Mouse (Mus musculus) CH12.LX (cell line): ENCODE data around the gene Terb2. TPM values are rescaled to one million over a fixed set of nuclear protein-coding genes. Genes with fewer than 3 reads are reported as not detected.

Experiments
- DNase-seq: peaks from one replicate; pipeline ENCODE4 v3.0.0-alpha.2; 2013; ENCODE audit errors: extremely low read depth
- H3K27ac ChIP-seq: 2 replicates; pipeline ENCODE4 v1.5.1; 2012; ENCODE audit warnings: low read depth, mild to moderate bottlenecking, control low read depth, moderate library complexity; ENCODE audit not compliant: insufficient read depth
- H3K27me3 ChIP-seq: replicated peaks from 2 replicates; pipeline ENCODE3; 2012; ENCODE audit warnings: inconsistent platforms
- H3K36me3 ChIP-seq, 2 experiments: replicated peaks in 1 of 2; 2 replicates each; pipeline versions ENCODE3 to v1.6.1; 2012; ENCODE audit warnings: inconsistent platforms in 1 of 2, low read length in 1 of 2, mild to moderate bottlenecking in 1 of 2, mixed read lengths in 1 of 2, moderate library complexity in 1 of 2; ENCODE audit not compliant: control insufficient read depth in 1 of 2, insufficient read depth in 1 of 2
- H3K4me1 ChIP-seq, 2 experiments: 2 replicates each; pipeline ENCODE4 v1.6.1; 2012; ENCODE audit warnings: inconsistent platforms in 1 of 2, moderate library complexity in 1 of 2; ENCODE audit not compliant: insufficient read depth in 2 of 2, control insufficient read depth in 1 of 2
- H3K4me2 ChIP-seq: 2 replicates; pipeline ENCODE4 v1.6.1; 2012; ENCODE audit warnings: low read depth, mild to moderate bottlenecking, control low read depth; ENCODE audit not compliant: poor library complexity, insufficient read depth, severe bottlenecking
- H3K4me3 ChIP-seq, 3 experiments: fragments of 150-350 bp in 1 of 3; sonication (generic) in 1 of 3; replicated peaks in 1 of 3; 2 replicates each; pipeline versions ENCODE3 to v1.5.1; 2011 to 2012; ENCODE audit warnings: low read depth in 2 of 3, low read length in 2 of 3, mild to moderate bottlenecking in 2 of 3, moderate library complexity in 2 of 3, control low read depth in 1 of 3, improper control_type of control experiment in 1 of 3, inconsistent platforms in 1 of 3, mixed read lengths in 1 of 3; ENCODE audit not compliant: poor library complexity in 1 of 3
- H3K79me2 ChIP-seq: replicated peaks from 2 replicates; pipeline ENCODE4 v1.6.1; 2012; ENCODE audit warnings: mild to moderate bottlenecking, moderate library complexity; ENCODE audit not compliant: control insufficient read depth, poor library complexity, insufficient read depth, severe bottlenecking; ENCODE audit errors: extremely low read depth
- H3K9ac ChIP-seq: 2 replicates; pipeline ENCODE4 v1.6.1; 2012; ENCODE audit warnings: low read depth, mild to moderate bottlenecking, control low read depth, moderate library complexity; ENCODE audit not compliant: insufficient read depth
- H3K9me3 ChIP-seq: replicated peaks from 2 replicates; pipeline ENCODE3; 2012; ENCODE audit warnings: low read length, inconsistent platforms, mixed read lengths
- BHLHE40 ChIP-seq: IDR thresholded peaks from 2 replicates; pipeline ENCODE4 v1.6.1; 2011; ENCODE audit warnings: mild to moderate bottlenecking, low read depth, low read length, improper control_type of control experiment
- CTCF ChIP-seq, 2 experiments: IDR thresholded peaks in 1 of 2; conservative IDR thresholded peaks in 1 of 2; 2 replicates each; pipeline ENCODE4 v1.5.1; 2011 to 2012; ENCODE audit warnings: low read depth in 2 of 2, low read length in 2 of 2, improper control_type of control experiment in 1 of 2, inconsistent platforms in 1 of 2, mild to moderate bottlenecking in 1 of 2, moderate library complexity in 1 of 2
- E2F4 ChIP-seq: IDR thresholded peaks from 2 replicates; pipeline ENCODE4 v1.6.1; 2011; ENCODE audit warnings: low read depth, low read length, improper control_type of control experiment; ENCODE audit not compliant: insufficient replicate concordance
- EP300 ChIP-seq: IDR thresholded peaks from 2 replicates; pipeline ENCODE4 v1.6.1; 2011; ENCODE audit warnings: low read length, improper control_type of control experiment
- GABPA ChIP-seq: IDR thresholded peaks from 2 replicates; pipeline ENCODE4 v1.6.1; 2012; ENCODE audit warnings: low read depth, low read length, improper control_type of control experiment, inconsistent platforms; ENCODE audit not compliant: insufficient replicate concordance
- HCFC1 ChIP-seq: IDR thresholded peaks from 2 replicates; pipeline ENCODE4 v1.6.1; 2012; ENCODE audit warnings: low read depth, mild to moderate bottlenecking, inconsistent platforms, low read length, improper control_type of control experiment
- IRF4 ChIP-seq: IDR thresholded peaks from 2 replicates; pipeline ENCODE4 v1.6.1; 2014; ENCODE audit warnings: low read depth, mild to moderate bottlenecking, inconsistent platforms, low read length, improper control_type of control experiment
- JUN ChIP-seq: IDR thresholded peaks from 2 replicates; pipeline ENCODE4 v1.6.1; 2011; ENCODE audit warnings: low read depth, mild to moderate bottlenecking, low read length, improper control_type of control experiment, moderate library complexity; ENCODE audit not compliant: insufficient read depth
- MAFK ChIP-seq: IDR thresholded peaks from 2 replicates; pipeline ENCODE4 v1.6.1; 2011; ENCODE audit warnings: low read length, improper control_type of control experiment; ENCODE audit not compliant: insufficient replicate concordance
- MAZ ChIP-seq: IDR thresholded peaks from 2 replicates; pipeline ENCODE4 v1.6.1; 2012; ENCODE audit warnings: low read depth, mild to moderate bottlenecking, inconsistent platforms, low read length, improper control_type of control experiment, moderate library complexity
- MEF2A ChIP-seq: IDR thresholded peaks from 2 replicates; pipeline ENCODE4 v1.6.1; 2014; ENCODE audit warnings: low read depth, mild to moderate bottlenecking, inconsistent platforms, low read length, improper control_type of control experiment, borderline replicate concordance
- MXI1 ChIP-seq: IDR thresholded peaks from 2 replicates; pipeline ENCODE4 v1.6.1; 2011; ENCODE audit warnings: mild to moderate bottlenecking, low read depth, low read length, improper control_type of control experiment
- MYC ChIP-seq: IDR thresholded peaks from 2 replicates; pipeline ENCODE4 v1.6.1; 2011; ENCODE audit warnings: low read depth, mild to moderate bottlenecking, improper control_type of control experiment, low read length
- NELFE ChIP-seq: IDR thresholded peaks from 2 replicates; pipeline ENCODE4 v1.6.1; 2011; ENCODE audit warnings: low read depth, low read length, improper control_type of control experiment
- NRF1 ChIP-seq: IDR thresholded peaks from 2 replicates; pipeline ENCODE4 v1.6.1; 2014; ENCODE audit warnings: low read depth, mild to moderate bottlenecking, inconsistent platforms, low read length, improper control_type of control experiment, moderate library complexity
- PAX5 ChIP-seq: IDR thresholded peaks from 2 replicates; pipeline ENCODE4 v1.6.1; 2012; ENCODE audit warnings: low read length, inconsistent platforms, mixed read lengths
- POLR2AphosphoS2 ChIP-seq: IDR thresholded peaks from 2 replicates; pipeline ENCODE4 v1.6.1; 2011; ENCODE audit warnings: low read depth, low read length, improper control_type of control experiment
- RCOR1 ChIP-seq: conservative IDR thresholded peaks from 2 replicates; pipeline ENCODE4 v1.6.1; 2012; ENCODE audit warnings: low read depth, mild to moderate bottlenecking, inconsistent platforms, low read length, improper control_type of control experiment
- SIN3A ChIP-seq: IDR thresholded peaks from 2 replicates; pipeline ENCODE4 v1.6.1; 2012; ENCODE audit warnings: low read length, improper control_type of control experiment, inconsistent platforms
- SMC3 ChIP-seq: IDR thresholded peaks from 2 replicates; pipeline ENCODE4 v1.6.1; 2011; ENCODE audit warnings: low read depth, low read length, improper control_type of control experiment
- TBP ChIP-seq: conservative IDR thresholded peaks from 2 replicates; pipeline ENCODE4 v1.6.1; 2011; ENCODE audit warnings: low read depth, low read length, improper control_type of control experiment
- TCF12 ChIP-seq: IDR thresholded peaks from 2 replicates; pipeline ENCODE4 v1.6.1; 2014; ENCODE audit warnings: low read depth, mild to moderate bottlenecking, inconsistent platforms, low read length, improper control_type of control experiment
- UBTF ChIP-seq: IDR thresholded peaks from 2 replicates; pipeline ENCODE4 v1.6.1; 2012; ENCODE audit warnings: low read depth, mild to moderate bottlenecking, inconsistent platforms, low read length, improper control_type of control experiment, moderate library complexity
- ZC3H11A ChIP-seq: IDR thresholded peaks from 2 replicates; pipeline ENCODE4 v1.6.1; 2012; ENCODE audit warnings: low read depth, mild to moderate bottlenecking, inconsistent platforms, low read length, improper control_type of control experiment
- ZKSCAN1 ChIP-seq: IDR thresholded peaks from 2 replicates; pipeline ENCODE4 v1.6.1; 2012; ENCODE audit warnings: low read depth, inconsistent platforms, low read length, improper control_type of control experiment, borderline replicate concordance
- ZMIZ1 ChIP-seq: IDR thresholded peaks from 2 replicates; pipeline ENCODE4 v1.6.1; 2012; ENCODE audit warnings: low read depth, mild to moderate bottlenecking, inconsistent platforms, low read length, improper control_type of control experiment
- dilution Hi-C: fragments of 300-500 bp; cut with MboI; formaldehyde crosslinking; loops from 2 replicates; pipeline ENCODE4 v1.14.3; 2020; ENCODE audit warnings: low sequenced_read_pairs; ENCODE audit not compliant: extremely low pct_unique_long_range_greater_than_20kb, extremely low pct_ligation_motif_present
- in situ Hi-C: fragments of 300-500 bp; cut with MboI; formaldehyde crosslinking; loops from 3 replicates; pipeline ENCODE4 v1.14.3; 2019; ENCODE audit warnings: low sequenced_read_pairs, low pct_ligation_motif_present, low pct_unique_long_range_greater_than_20kb, mixed read lengths
- polyA plus RNA-seq: library from polyadenylated mRNA; unstranded; fragments of >175 nt; gene quantifications from 2 replicates; pipeline ENCODE4 v1.2.1, GENCODE M21; 2012; ENCODE audit warnings: low read depth; ENCODE audit not compliant: insufficient read length
- total RNA-seq, 2 experiments: library from RNA; depleted of rRNA; stranded (reverse); fragments of 300-350 nt in 1 of 2; fragments of >200 nt in 1 of 2; gene quantifications; 2 replicates each; pipeline ENCODE4 v1.2.3; 2012 to 2014

The Terb2 gene
- total and polyA plus RNA-seq, 3 experiments, result not detected

DNA sequence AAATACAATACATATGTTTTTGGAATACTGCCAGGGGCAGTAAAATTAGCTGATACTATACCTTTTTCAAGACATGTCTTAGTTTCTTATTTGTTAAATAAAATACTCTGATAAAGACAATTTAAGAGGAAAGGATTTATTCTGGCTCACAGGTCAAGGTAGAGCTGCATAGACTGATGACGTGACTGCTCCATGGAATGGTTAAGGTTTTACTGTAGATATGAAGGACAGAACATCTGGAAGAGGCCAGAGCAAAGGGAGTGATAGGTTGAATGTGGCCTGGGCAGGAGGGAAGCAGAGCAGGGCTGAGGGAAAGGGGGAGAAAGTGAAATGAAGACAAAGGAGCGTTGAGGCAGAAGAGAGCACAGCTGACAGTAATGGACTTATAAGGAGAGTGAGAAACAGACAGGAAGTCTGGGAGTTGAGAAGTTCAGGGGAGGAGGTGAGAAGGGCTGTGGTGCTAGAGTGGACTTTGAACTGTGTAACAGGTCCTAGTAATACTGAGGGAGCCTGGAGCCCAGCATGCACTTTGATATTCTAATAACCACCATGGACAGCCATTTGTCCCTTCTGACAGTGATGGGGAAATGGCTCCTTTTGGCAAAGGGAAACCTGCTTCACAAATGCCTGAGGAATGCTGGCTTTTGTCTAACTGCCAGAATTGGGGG is 20.5 kb downstream of the Terb2 start:
- Histone ChIP-seq H3K27ac (no peak overlapping the region), H3K36me3 (no peaks in the 10 kb centered on the region), H3K27me3 (no peaks in the 10 kb centered on the region), H3K9ac (no peak overlapping the region), H3K9me3 (no peaks in the 10 kb centered on the region), H3K4me1 (peaks cover 3 to 6% of the 10 kb centered on the region in 2 experiments; a peak in 1 of 4 replicates), H3K79me2 (no peaks in the 10 kb centered on the region), H3K4me3 (no peak overlapping the region), H3K4me2 (no peak overlapping the region)
- dilution Hi-C loops (no loop called here), in situ Hi-C loops (no loop called here)
- no peak for DNase-seq
- TF ChIP-seq MAFK (no peak), MEF2A (no peak), ZMIZ1 (no peak), JUN (no peak), SIN3A (no peak), E2F4 (no peak), GABPA (no peak), UBTF (no peak), MYC (no peak), ZC3H11A (no peak), IRF4 (no peak), TCF12 (no peak), NELFE (no peak), PAX5 (no peak), RCOR1 (no peak), MAZ (no peak), NRF1 (no peak), HCFC1 (no peak), SMC3 (no peak)

DNA sequence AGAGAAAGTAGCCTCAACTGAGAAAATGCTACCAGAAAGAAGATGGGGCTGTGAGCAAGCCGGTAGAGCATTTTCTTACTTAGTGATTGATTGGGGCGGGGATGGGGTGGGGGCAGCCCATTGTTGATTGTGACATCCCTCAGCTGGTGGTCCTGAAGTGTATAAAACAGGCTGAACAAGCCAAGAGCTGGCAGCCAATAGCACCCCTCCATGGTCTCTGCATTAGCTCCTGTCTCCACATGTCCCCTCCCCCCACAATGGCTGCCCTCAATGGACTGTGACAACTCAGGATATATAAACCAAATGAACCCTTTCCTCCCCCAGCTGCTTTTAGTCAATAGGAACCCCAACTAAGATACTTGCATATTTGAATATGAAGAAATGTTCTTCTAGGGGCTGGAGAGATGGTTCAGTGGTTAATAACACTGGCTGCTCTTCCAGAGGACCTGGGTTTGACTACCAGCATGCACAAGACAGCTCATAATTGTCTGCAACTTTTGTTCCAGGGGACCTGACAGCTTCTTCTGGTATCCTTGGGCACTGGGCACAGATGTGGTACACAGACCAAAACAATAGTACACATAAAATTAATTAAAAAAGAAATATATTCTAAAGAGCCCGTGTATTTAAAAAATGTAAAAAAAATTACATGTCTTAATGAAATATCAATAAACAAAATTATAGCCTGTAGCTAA is 24.6 kb downstream of the Terb2 start:
- Histone ChIP-seq H3K36me3 (no peaks in the 10 kb centered on the region), H3K79me2 (no peaks in the 10 kb centered on the region), H3K27ac (no peak overlapping the region), H3K4me3 (no peak overlapping the region), H3K4me1 (peaks cover 3 to 6% of the 10 kb centered on the region in 2 experiments; a peak in 1 of 4 replicates), H3K9ac (no peak overlapping the region), H3K4me2 (no peak overlapping the region), H3K27me3 (no peaks in the 10 kb centered on the region), H3K9me3 (no peaks in the 10 kb centered on the region)
- in situ Hi-C loops, result no loop called here
- dilution Hi-C loops, result no loop called here
- TF ChIP-seq MXI1 (no peak), E2F4 (no peak), MEF2A (no peak), ZC3H11A (no peak), BHLHE40 (no peak), SMC3 (no peak), CTCF (conservative IDR thresholded peaks at IDR 0.05 in 1 of 2, IDR thresholded peaks at IDR 0.05 in 1 of 2; ENCODE audit: low read depth in 2 of 2, low read length in 2 of 2) (no peak), GABPA (no peak), POLR2AphosphoS2 (no peak), EP300 (no peak), TCF12 (no peak), ZKSCAN1 (no peak), TBP (no peak)
- no peak for DNase-seq
